Mouse (Mus musculus): ENCODE data around the gene Cacna1d. TPM values are rescaled to one million over a fixed set of nuclear protein-coding genes. Genes with fewer than 3 reads are reported as not detected.

Cacna1d gene
- polyA plus RNA-seq, 1 experiment from 2014 or later: 5.6 TPM

DNA sequence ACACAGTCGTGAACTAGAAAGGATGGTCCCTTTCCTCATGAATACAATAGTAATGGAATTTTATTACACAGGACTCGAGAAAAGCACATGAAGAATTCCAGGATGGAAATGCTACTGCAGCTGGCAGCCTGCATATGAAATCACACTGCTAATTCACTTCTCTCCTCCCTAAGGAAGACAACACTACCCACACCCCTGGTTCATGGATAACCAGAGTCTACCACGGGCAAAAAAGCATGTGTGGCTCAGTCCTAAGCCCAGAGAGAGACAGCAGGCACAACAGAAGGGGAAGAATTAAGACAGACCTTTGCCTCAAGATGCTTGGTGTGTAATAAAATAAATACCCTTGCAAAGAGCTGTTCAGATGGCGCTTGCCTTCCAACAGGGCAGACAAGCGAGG, 218.7 kb downstream of the Cacna1d start:
- no peak for ATAC-seq
- 75% methylated on average over 5 of the region's 5 CpGs for WGBS
- no peaks in the 10 kb centered on the region for H3K4me1 ChIP-seq (replicated peaks)

DNA sequence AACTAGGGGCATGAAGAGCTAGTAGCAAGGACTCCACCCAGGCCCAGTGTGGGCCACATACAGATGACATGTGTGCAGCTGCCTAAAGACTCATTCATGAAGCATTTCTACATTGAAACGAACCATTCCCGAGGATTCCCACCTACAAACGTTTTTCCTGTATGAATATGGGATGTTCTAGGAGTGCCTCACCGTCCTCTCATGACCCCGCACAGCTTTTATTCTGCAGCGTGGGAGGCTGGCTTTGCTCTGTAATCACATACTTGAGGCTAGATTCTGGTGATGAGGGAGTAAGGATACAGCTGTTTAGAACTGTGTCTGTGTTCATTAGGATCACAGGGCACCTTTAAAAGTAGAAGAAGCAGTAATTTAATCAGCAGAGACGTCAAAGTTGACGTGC, 219.4 kb downstream of the Cacna1d start:
- H3K4me2 ChIP-seq (replicated peaks): no peak overlapping the region

More for the DNA sequence above, 218.7 kb downstream of the Cacna1d start:
- no peak overlapping the region for H3K4me2 ChIP-seq (replicated peaks)
- no peak overlapping the region for H3K4me3 ChIP-seq (replicated peaks)
- no peak overlapping the region for H3K9ac ChIP-seq (replicated peaks)
- no peaks in the 10 kb centered on the region for H3K9me3 ChIP-seq
- no peak overlapping the region for H3K27ac ChIP-seq
- no peaks in the 10 kb centered on the region for H3K36me3 ChIP-seq
- no peaks in the 10 kb centered on the region for H3K27me3 ChIP-seq

DNA sequence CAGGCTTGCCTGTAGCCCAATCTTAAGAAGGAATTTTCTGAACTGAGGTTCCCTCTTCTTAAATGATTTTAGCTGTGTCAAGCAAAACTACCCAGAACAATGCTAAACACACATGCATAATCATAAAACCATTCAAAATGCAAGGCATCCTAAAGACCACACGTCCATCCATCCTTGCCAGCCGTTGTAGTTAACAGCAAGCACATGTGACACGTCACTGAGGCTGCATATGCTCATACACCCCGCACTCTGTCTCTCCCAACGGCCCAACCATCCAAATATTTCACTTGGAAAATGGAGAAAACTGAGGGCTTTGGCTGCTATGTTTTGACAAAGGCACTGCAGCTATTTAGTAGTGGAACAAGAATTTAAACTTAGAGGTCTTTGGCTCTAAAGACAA, 220.9 kb downstream of the Cacna1d start:
- no peak for ATAC-seq
- Histone ChIP-seq H3K9ac (replicated peaks) (no peak overlapping the region), H3K9me3 (no peaks in the 10 kb centered on the region), H3K4me1 (replicated peaks) (peaks cover 9% of the 10 kb centered on the region; the same call in 1 of the 2 replicates), H3K36me3 (no peaks in the 10 kb centered on the region), H3K27ac (no peak overlapping the region), H3K4me2 (replicated peaks) (no peak overlapping the region), H3K27me3 (no peaks in the 10 kb centered on the region), H3K4me3 (replicated peaks) (no peak overlapping the region)
- 86% methylated on average over 5 of the region's 5 CpGs for WGBS

More for the DNA sequence above, 219.4 kb downstream of the Cacna1d start:
- no peaks in the 10 kb centered on the region for H3K36me3 ChIP-seq
- H3K27ac ChIP-seq: no peak overlapping the region
- peaks cover 5% of the 10 kb centered on the region; the same call in 1 of the 2 replicates for H3K4me1 ChIP-seq (replicated peaks)
- H3K9me3 ChIP-seq: no peaks in the 10 kb centered on the region
- no peak overlapping the region for H3K9ac ChIP-seq (replicated peaks)
- no peak for ATAC-seq
- 85% methylated on average over 8 of the region's 8 CpGs for WGBS
- no peaks in the 10 kb centered on the region for H3K27me3 ChIP-seq
- no peak overlapping the region for H3K4me3 ChIP-seq (replicated peaks)

DNA sequence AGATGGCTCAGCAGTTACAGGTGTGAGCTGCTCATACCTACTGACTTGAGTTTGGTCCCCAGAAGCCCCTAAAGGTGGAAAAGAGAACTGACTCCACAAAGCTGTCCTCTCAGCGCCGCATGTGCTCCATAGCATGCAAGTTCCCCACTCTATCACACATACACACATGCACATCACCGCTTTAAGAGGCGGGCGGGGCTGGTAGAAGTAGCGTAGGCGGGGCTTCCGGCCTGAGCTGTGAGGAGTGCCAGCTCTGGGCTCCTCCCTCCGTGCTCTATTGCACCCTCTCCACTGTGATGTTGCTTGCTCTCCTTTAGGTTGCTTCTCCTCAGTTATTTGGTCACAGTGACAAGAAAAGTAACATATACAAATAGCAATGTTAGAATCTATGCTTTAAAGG, 225.5 kb downstream of the Cacna1d start:
- 79% methylated on average over 9 of the region's 9 CpGs for WGBS
- Histone ChIP-seq H3K36me3 (no peaks in the 10 kb centered on the region), H3K27me3 (no peaks in the 10 kb centered on the region), H3K4me1 (replicated peaks) (peaks cover 9% of the 10 kb centered on the region; the same call in 1 of the 2 replicates), H3K4me2 (replicated peaks) (no peak overlapping the region), H3K27ac (no peak overlapping the region), H3K9ac (replicated peaks) (no peak overlapping the region), H3K9me3 (no peaks in the 10 kb centered on the region), H3K4me3 (replicated peaks) (no peak overlapping the region)
- no peak for ATAC-seq

DNA sequence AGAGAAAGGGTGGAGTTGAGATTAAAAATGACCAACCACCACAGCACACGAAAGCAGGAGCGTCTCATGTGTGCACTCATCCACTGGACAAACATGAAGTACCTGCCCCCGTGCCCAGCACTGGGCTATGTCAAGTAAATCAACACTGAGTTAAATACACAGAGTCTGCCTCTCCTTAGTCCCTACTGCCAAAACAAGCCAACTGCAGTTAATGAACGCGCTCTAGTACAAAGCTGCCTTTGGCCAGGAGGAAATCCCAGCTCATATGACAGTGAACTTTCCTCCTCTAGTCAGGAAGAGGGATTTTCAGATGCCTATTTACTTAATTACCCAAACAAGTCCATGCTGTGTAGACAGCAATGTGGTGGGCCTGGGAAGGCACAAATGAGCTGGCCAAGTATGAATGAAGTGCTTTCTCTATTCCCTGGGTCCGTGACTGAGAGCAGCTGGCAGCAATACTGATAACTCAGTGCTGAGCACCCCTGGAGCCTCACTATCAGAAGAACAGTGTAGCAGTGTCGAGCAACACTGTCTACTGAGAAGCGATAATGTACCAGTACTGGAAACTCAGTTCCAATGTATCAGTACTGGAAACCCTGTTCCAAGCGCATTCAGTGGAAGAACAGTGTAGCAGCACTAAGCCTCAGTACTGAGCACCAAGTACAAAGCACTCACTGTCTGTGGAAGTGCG, 229.5 kb downstream of the Cacna1d start:
- no peak overlapping the region for H3K27ac ChIP-seq
- WGBS: 90% methylated on average over 10 of the region's 10 CpGs
- H3K4me1 ChIP-seq (replicated peaks): peaks cover 8% of the 10 kb centered on the region
- H3K9me3 ChIP-seq: no peaks in the 10 kb centered on the region
- H3K36me3 ChIP-seq: no peaks in the 10 kb centered on the region
- ATAC-seq: no peak
- no peak overlapping the region for H3K4me2 ChIP-seq (replicated peaks)
- H3K4me3 ChIP-seq (replicated peaks): no peak overlapping the region
- H3K9ac ChIP-seq (replicated peaks): no peak overlapping the region
- H3K27me3 ChIP-seq: no peaks in the 10 kb centered on the region

DNA sequence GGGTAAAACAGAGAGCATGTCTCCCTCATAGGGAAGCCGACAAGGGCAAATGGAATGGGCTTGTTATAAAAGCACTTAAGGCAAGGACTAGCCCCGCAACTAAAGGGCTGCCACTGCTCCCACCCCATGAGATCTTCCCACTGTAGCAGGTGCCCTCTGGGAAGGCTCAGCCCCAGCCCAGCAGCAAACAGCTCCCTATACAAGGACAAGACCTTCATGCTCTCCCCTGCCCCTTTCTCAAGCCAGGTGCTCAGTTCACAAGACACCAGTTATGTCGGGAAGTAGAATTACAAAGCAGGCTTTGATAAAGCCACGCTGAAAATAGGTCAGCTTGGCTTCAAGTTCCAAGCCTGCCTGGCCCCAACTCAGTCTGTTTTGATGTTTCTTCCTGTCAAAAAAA, 233.6 kb downstream of the Cacna1d start:
- peaks cover 30% of the 10 kb centered on the region for H3K4me1 ChIP-seq (replicated peaks)
- no peak overlapping the region for H3K27ac ChIP-seq
- no peak overlapping the region for H3K4me3 ChIP-seq (replicated peaks)
- no peaks in the 10 kb centered on the region for H3K36me3 ChIP-seq
- no peak overlapping the region for H3K9ac ChIP-seq (replicated peaks)
- no peaks in the 10 kb centered on the region for H3K27me3 ChIP-seq
- H3K4me2 ChIP-seq (replicated peaks): no peak overlapping the region
- ATAC-seq: no peak
- H3K9me3 ChIP-seq: no peaks in the 10 kb centered on the region
- WGBS: 68% methylated on average over 4 of the region's 4 CpGs

DNA sequence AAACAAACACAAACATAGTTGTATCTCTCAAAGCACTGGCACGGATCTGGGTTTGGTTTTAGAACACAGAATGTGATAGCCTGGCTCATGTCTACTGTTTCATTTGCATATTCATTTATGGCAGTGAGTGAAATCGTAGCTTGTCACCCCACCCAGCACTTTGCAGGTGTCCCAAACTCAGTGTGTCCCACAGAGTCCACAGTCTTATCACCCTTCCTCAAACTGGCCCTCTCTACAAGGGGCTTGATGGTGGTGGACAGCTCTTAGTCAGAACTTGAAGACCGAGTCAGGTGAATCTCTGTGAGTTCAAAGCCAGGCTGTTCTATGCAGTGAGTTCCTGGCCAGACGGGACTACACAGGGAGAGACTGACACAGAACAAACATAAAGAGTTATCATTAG, 234.8 kb downstream of the Cacna1d start:
- Histone ChIP-seq H3K9me3 (no peaks in the 10 kb centered on the region), H3K4me2 (replicated peaks) (no peak overlapping the region), H3K4me1 (replicated peaks) (peaks cover 30% of the 10 kb centered on the region), H3K27ac (no peak overlapping the region), H3K27me3 (no peaks in the 10 kb centered on the region), H3K36me3 (no peaks in the 10 kb centered on the region), H3K9ac (replicated peaks) (no peak overlapping the region), H3K4me3 (replicated peaks) (no peak overlapping the region)
- WGBS: 75% methylated on average over 4 of the region's 4 CpGs
- ATAC-seq: no peak; the same call in 1 of the 2 replicates

DNA sequence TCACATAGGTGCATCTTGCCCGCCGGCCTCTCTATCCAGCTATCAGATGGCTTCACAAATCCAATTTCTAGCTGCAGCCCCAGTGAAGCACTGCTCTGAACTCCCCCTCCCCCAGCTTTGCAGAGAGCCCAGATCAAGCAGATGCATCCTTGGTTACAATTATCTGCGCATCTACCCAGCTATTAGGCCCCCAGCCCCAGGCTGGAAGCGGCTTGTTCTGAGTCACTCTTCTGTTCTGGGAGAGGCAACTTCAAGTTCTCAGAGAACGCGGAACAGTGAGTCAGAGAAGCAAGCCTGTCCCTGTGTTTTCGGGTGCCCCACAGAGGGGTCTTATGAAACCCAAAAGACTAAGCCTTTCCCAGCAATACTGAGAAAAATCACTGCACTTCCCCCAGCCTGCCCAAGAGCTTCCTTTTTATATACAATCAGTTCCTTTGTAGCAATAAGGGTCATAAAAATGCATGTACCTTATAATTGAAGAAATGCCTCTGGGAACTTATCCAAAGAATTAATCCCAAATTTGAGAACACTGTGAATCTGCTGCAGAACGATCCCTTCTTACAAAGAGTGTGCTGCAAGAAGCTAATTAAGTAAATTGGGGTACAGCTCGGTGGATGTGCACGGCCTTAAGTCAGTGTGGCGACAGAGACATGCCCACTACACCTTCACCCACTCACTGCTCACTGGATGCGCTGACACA, 235.4 kb downstream of the Cacna1d start:
- Histone ChIP-seq H3K4me1 (replicated peaks) (peaks cover 34% of the 10 kb centered on the region), H3K4me3 (replicated peaks) (no peak overlapping the region), H3K36me3 (no peaks in the 10 kb centered on the region), H3K27ac (peak overlapping the region; percentile 63), H3K27me3 (no peaks in the 10 kb centered on the region), H3K9ac (replicated peaks) (no peak overlapping the region), H3K4me2 (replicated peaks) (no peak overlapping the region), H3K9me3 (no peaks in the 10 kb centered on the region)
- 61% methylated on average over 12 of the region's 12 CpGs for WGBS
- peak; percentile 65; the same call in 1 of the 2 replicates for ATAC-seq

DNA sequence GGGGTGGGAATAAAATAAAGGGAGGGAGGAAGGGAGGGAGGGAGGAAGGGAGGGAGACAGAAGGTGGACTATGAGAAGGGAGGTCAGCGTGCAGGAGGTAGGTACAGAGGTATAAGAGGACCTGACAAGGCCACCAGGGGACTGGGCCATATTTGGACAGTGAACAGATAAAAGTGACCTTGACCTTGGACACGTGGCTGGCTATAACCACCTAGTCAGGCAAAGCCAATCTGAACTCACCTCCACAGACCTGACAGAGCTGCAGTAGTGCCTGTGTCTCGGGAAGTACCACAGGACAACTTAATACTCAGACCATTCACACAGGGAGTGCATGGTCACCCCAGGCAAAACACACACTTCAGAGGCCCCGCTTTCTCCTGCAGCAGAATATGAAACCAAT, 236.5 kb downstream of the Cacna1d start:
- no peaks in the 10 kb centered on the region for H3K9me3 ChIP-seq
- 64% methylated on average over 4 of the region's 4 CpGs for WGBS
- peaks cover 37% of the 10 kb centered on the region for H3K4me1 ChIP-seq (replicated peaks)
- no peak overlapping the region for H3K9ac ChIP-seq (replicated peaks)
- H3K27ac ChIP-seq: no peak overlapping the region
- no peak for ATAC-seq
- no peak overlapping the region for H3K4me2 ChIP-seq (replicated peaks)
- no peaks in the 10 kb centered on the region for H3K27me3 ChIP-seq
- no peak overlapping the region for H3K4me3 ChIP-seq (replicated peaks)
- no peaks in the 10 kb centered on the region for H3K36me3 ChIP-seq

DNA sequence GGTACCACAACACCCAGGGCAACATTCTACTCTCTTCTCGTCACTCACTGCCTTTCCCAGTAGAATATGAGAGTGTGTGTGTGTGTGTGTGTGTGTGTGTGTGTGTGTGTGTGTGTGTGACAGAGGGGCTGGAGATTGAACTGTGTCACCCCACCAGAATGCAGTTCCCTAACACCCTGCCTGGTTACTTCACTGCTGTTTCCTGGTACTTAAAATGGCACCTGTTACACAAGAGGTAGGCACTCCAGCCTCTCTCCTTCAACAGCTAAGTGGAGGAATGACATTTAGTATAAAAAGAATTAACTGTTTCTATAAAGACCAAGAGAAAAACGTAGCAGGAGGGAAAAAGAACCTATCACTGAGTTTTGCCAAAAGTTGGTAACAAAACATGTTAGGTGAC, 238.4 kb downstream of the Cacna1d start:
- no peaks in the 10 kb centered on the region for H3K9me3 ChIP-seq
- peaks cover 37% of the 10 kb centered on the region for H3K4me1 ChIP-seq (replicated peaks)
- no peak overlapping the region for H3K4me2 ChIP-seq (replicated peaks)
- no peak overlapping the region for H3K9ac ChIP-seq (replicated peaks)
- no peaks in the 10 kb centered on the region for H3K36me3 ChIP-seq
- no peak overlapping the region for H3K27ac ChIP-seq
- no peaks in the 10 kb centered on the region for H3K27me3 ChIP-seq
- no peak for ATAC-seq
- 68% methylated on average over 2 of the region's 2 CpGs for WGBS
- H3K4me3 ChIP-seq (replicated peaks): no peak overlapping the region

DNA sequence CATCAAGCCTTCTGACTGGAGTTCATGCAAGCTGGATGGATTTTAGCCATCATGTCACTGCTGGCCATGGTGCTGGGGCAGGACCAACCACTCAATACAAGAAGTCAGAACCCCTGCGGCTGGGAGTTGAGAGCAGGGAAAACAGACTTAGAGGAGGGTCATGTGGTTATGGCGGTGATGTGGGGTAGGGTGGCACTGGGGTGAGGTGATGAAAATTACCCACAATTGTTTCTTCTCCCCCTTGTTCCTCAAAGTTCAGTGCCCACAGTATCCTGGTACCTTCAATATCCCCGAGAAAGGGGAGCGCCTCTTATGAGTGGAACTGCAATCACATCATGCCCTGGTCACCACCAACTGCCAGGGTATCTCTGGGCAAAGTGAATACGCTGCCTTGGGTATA, 239.9 kb downstream of the Cacna1d start:
- H3K27ac ChIP-seq: no peak overlapping the region
- 86% methylated on average over 5 of the region's 5 CpGs for WGBS
- H3K9ac ChIP-seq (replicated peaks): no peak overlapping the region
- no peak overlapping the region for H3K4me3 ChIP-seq (replicated peaks)
- H3K4me2 ChIP-seq (replicated peaks): no peak overlapping the region
- peaks cover 28% of the 10 kb centered on the region for H3K4me1 ChIP-seq (replicated peaks)
- no peaks in the 10 kb centered on the region for H3K36me3 ChIP-seq
- H3K27me3 ChIP-seq: no peaks in the 10 kb centered on the region
- ATAC-seq: no peak
- no peaks in the 10 kb centered on the region for H3K9me3 ChIP-seq

DNA sequence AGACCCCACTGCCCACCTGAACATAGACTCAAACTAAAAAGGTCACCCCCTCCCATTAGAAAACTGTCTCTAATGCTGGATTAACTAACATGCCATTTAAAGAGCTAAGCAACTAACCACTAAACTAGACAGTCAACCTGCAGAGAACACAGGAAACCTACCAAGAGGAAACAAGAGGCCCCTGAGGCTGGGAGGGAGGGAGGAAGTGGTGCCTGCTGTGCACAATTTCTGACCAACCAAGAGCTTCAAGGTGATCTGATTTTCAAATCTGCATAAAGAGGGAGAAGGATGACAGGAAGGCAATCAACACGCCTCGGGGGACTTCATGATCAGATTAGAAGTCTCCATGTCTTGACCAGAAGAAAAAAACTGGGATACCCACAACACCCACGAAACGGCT, 241.7 kb downstream of the Cacna1d start:
- 83% methylated on average over 4 of the region's 4 CpGs for WGBS
- no peak overlapping the region for H3K4me2 ChIP-seq (replicated peaks)
- no peaks in the 10 kb centered on the region for H3K27me3 ChIP-seq
- no peaks in the 10 kb centered on the region for H3K36me3 ChIP-seq
- H3K9ac ChIP-seq (replicated peaks): no peak overlapping the region
- H3K9me3 ChIP-seq: no peaks in the 10 kb centered on the region
- ATAC-seq: no peak
- peaks cover 10% of the 10 kb centered on the region; the same call in 1 of the 2 replicates for H3K4me1 ChIP-seq (replicated peaks)
- H3K4me3 ChIP-seq (replicated peaks): no peak overlapping the region
- no peak overlapping the region for H3K27ac ChIP-seq

All from midbrain, embryonic 13.5 days (tissue).